In genomic region chr7:90649512-90649911, GRCm38 (mm10) we compare ENCODE assay signal across 33 mouse cellular contexts.
"Had no signal": no experiment of that assay in that cellular context is flagged by ENCODE, and none has a peak within 500 bp of the region (broad histone marks: within the 10 kb centered on the region; RNA-seq: fewer than 3 reads in every experiment).

No protein-coding gene starts in this region.

- H3K4me2 ChIP-seq: limb, embryonic 12.5 days; limb, embryonic 13.5 days; limb, embryonic 15.5 days; liver, embryonic 11.5 days; liver, embryonic 12.5 days; liver, embryonic 13.5 days; liver, embryonic 15.5 days; lung, embryonic 14.5 days; lung, embryonic 15.5 days; midbrain, embryonic 11.5 days; midbrain, embryonic 12.5 days; midbrain, embryonic 13.5 days; midbrain, embryonic 15.5 days; neural tube, embryonic 12.5 days; neural tube, embryonic 13.5 days had no signal

- ATAC-seq: liver, embryonic 12.5 days; liver, postnatal 0 days; lung, postnatal 0 days; midbrain, embryonic 13.5 days; midbrain, embryonic 15.5 days; midbrain, embryonic 16.5 days had no signal

- H3K9me3 ChIP-seq: limb, embryonic 10.5 days; limb, embryonic 12.5 days; limb, embryonic 13.5 days; limb, embryonic 15.5 days; liver, embryonic 12.5 days; liver, embryonic 13.5 days; liver, embryonic 15.5 days; lung, embryonic 15.5 days; megakaryocyte, embryonic 14.5 days; midbrain, embryonic 10.5 days; midbrain, embryonic 12.5 days; midbrain, embryonic 13.5 days; midbrain, embryonic 15.5 days; neural tube, embryonic 12.5 days; neural tube, embryonic 13.5 days had no signal

- H3K4me1 ChIP-seq: limb, embryonic 10.5 days; limb, embryonic 12.5 days; limb, embryonic 13.5 days; limb, embryonic 15.5 days; liver, embryonic 12.5 days; liver, embryonic 13.5 days; liver, embryonic 15.5 days; lung, embryonic 15.5 days; megakaryocyte, embryonic 14.5 days; midbrain, embryonic 10.5 days; midbrain, embryonic 12.5 days; midbrain, embryonic 13.5 days; midbrain, embryonic 15.5 days; neural tube, embryonic 12.5 days; neural tube, embryonic 13.5 days had no signal

- H3K4me3 ChIP-seq: limb, embryonic 10.5 days; limb, embryonic 12.5 days; limb, embryonic 13.5 days; limb, embryonic 15.5 days; liver, embryonic 12.5 days; liver, embryonic 13.5 days; liver, embryonic 15.5 days; lung, embryonic 15.5 days; megakaryocyte, embryonic 14.5 days; midbrain, embryonic 10.5 days; midbrain, embryonic 12.5 days; midbrain, embryonic 13.5 days; midbrain, embryonic 15.5 days; myocyte; neural tube, embryonic 12.5 days; neural tube, embryonic 13.5 days had no signal

- DNase-seq: left cerebral cortex, postnatal 4 days; liver; liver, embryonic 13.5 days; liver, postnatal 0 days; lung, adult 18-20 months; lung, adult 2 months; lung, embryonic 14.5 days; lung, postnatal 10 days; lung, postnatal 14 days; lung, postnatal 36 days; lung, postnatal 4 days; midbrain, embryonic 14.5 days had no signal

- H3K9ac ChIP-seq: limb, embryonic 12.5 days; limb, embryonic 13.5 days; limb, embryonic 15.5 days; liver, embryonic 12.5 days; liver, embryonic 13.5 days; liver, embryonic 14.5 days; liver, embryonic 15.5 days; liver, postnatal 0 days; lung, embryonic 14.5 days; lung, embryonic 15.5 days; midbrain, embryonic 12.5 days; midbrain, embryonic 13.5 days; midbrain, embryonic 15.5 days; neural tube, embryonic 12.5 days; neural tube, embryonic 13.5 days had no signal

- H3K27me3 ChIP-seq: limb, embryonic 12.5 days; limb, embryonic 13.5 days; limb, embryonic 15.5 days; liver, embryonic 12.5 days; liver, embryonic 13.5 days; liver, embryonic 15.5 days; lung, embryonic 15.5 days; megakaryocyte, embryonic 14.5 days; midbrain, embryonic 12.5 days; midbrain, embryonic 13.5 days; midbrain, embryonic 15.5 days; neural tube, embryonic 12.5 days; neural tube, embryonic 13.5 days had no signal

- H3K27ac ChIP-seq: limb, embryonic 10.5 days; limb, embryonic 12.5 days; limb, embryonic 13.5 days; limb, embryonic 15.5 days; liver, embryonic 12.5 days; liver, embryonic 13.5 days; liver, embryonic 14.5 days; liver, embryonic 15.5 days; lung, embryonic 15.5 days; macrophage; midbrain, embryonic 10.5 days; midbrain, embryonic 12.5 days; midbrain, embryonic 13.5 days; midbrain, embryonic 15.5 days; neural tube, embryonic 12.5 days; neural tube, embryonic 13.5 days had no signal

- H3K36me3 ChIP-seq: limb, embryonic 10.5 days; limb, embryonic 12.5 days; limb, embryonic 13.5 days; limb, embryonic 15.5 days; liver, embryonic 12.5 days; liver, embryonic 13.5 days; liver, embryonic 15.5 days; lung, embryonic 15.5 days; midbrain, embryonic 10.5 days; midbrain, embryonic 12.5 days; midbrain, embryonic 13.5 days; midbrain, embryonic 15.5 days; neural tube, embryonic 12.5 days; neural tube, embryonic 13.5 days had no signal
